16 mouse cellular contexts compared by ENCODE assay signal in genomic region chr8:69957879-69958278, GRCm38 (mm10). TPM values are rescaled to one million over a fixed set of nuclear protein-coding genes. Genes with fewer than 3 reads are reported as not detected.
A peak's percentile ranks its signal among the peaks of the same experiment; 100 is the strongest.
DNase-seq lines count a peak whose midpoint lies in the region; ATAC-seq and TF ChIP-seq lines count a peak whose summit lies in the region.
"Had no signal": no experiment of that assay in that cellular context is flagged by ENCODE, and none has a peak within 500 bp of the region (broad histone marks: within the 10 kb centered on the region; RNA-seq: fewer than 3 reads in every experiment).

No protein-coding gene starts in this region.

- no peaks in the 10 kb centered on the region for H3K36me3 ChIP-seq in heart, embryonic 11.5 days (ENCODE audit: control insufficient read depth, insufficient read depth, low read length)
- H3K36me3 ChIP-seq in kidney, embryonic 16.5 days (ENCODE audit: insufficient read depth, low read length) = no peaks in the 10 kb centered on the region
- H3K36me3 ChIP-seq in testis, adult 2 months (ENCODE audit: control insufficient read depth, insufficient read depth, low read length) = no peaks in the 10 kb centered on the region
- H3K36me3 ChIP-seq: hindbrain, embryonic 15.5 days had no signal

- no peak for TF ChIP-seq POLR2A in testis, adult 2 months (IDR thresholded peaks at IDR 0.05; ENCODE audit: control insufficient read depth, low read depth, low read length)

- no peaks in the 10 kb centered on the region for H3K9me3 ChIP-seq in heart, embryonic 11.5 days (replicated peaks; ENCODE audit: control insufficient read depth, low read length)
- H3K9me3 ChIP-seq in kidney, embryonic 16.5 days (ENCODE audit: low read length) = no peaks in the 10 kb centered on the region
- H3K9me3 ChIP-seq: forebrain, embryonic 13.5 days; hindbrain, embryonic 15.5 days; midbrain, embryonic 12.5 days had no signal

- peak; percentile 34 to 60 for DNase-seq in heart, adult 18-20 months
- DNase-seq in kidney, adult 8-10 months = no peak
- DNase-seq in testis, postnatal 14 days (ENCODE audit: low spot score) = no peak
- DNase-seq in frontal cortex, postnatal 36 days (ENCODE audit: low spot score in 2 of 2) = no peak
- DNase-seq: cerebellum, adult 11 months; kidney, postnatal 10 days; lung, adult 18-20 months; thymus, postnatal 14 days had no signal

- no peak for TF ChIP-seq CTCF in testis, adult 2 months (IDR thresholded peaks at IDR 0.05; ENCODE audit: control insufficient read depth, insufficient read depth, insufficient replicate concordance, low read depth, low read length)

- no peak overlapping the region for H3K4me3 ChIP-seq in heart, embryonic 11.5 days (ENCODE audit: low read depth, low read length)
- no peak overlapping the region for H3K4me3 ChIP-seq in kidney, embryonic 16.5 days (ENCODE audit: low read length)
- peak overlapping the region; percentile 87 for H3K4me3 ChIP-seq in testis, adult 2 months (ENCODE audit: control insufficient read depth, low read depth, low read length)
- H3K4me3 ChIP-seq: forebrain, embryonic 13.5 days; hindbrain, embryonic 15.5 days; midbrain, embryonic 12.5 days had no signal

- H3K27ac ChIP-seq in heart, embryonic 11.5 days (ENCODE audit: low read depth, low read length) = no peak overlapping the region
- H3K27ac ChIP-seq in kidney, embryonic 16.5 days (ENCODE audit: low read length) = peak overlapping the region; percentile 55
- peak overlapping the region; percentile 51 for H3K27ac ChIP-seq in testis, adult 2 months (ENCODE audit: control insufficient read depth, insufficient read depth, low read depth, low read length)
- H3K27ac ChIP-seq: forebrain, embryonic 13.5 days; hindbrain, embryonic 15.5 days; midbrain, embryonic 12.5 days had no signal

- H3K27me3 ChIP-seq in heart, embryonic 11.5 days (ENCODE audit: control insufficient read depth, insufficient read depth, low read length) = no peaks in the 10 kb centered on the region
- no peaks in the 10 kb centered on the region for H3K27me3 ChIP-seq in kidney, embryonic 16.5 days (ENCODE audit: insufficient read depth, low read length)
- H3K27me3 ChIP-seq in testis, adult 2 months (ENCODE audit: control insufficient read depth, insufficient read depth, low read length) = no peaks in the 10 kb centered on the region
- H3K27me3 ChIP-seq: forebrain, embryonic 13.5 days; hindbrain, embryonic 15.5 days; midbrain, embryonic 12.5 days had no signal

- peaks cover 45% of the 10 kb centered on the region for H3K4me1 ChIP-seq in heart, embryonic 11.5 days (ENCODE audit: control insufficient read depth, insufficient read depth, low read length)
- H3K4me1 ChIP-seq in kidney, embryonic 16.5 days (ENCODE audit: insufficient read depth, low read length) = peaks cover 30% of the 10 kb centered on the region
- H3K4me1 ChIP-seq in testis, adult 2 months (ENCODE audit: control insufficient read depth, insufficient read depth, low read length) = peaks cover 10% of the 10 kb centered on the region
- H3K4me1 ChIP-seq: hindbrain, embryonic 15.5 days; midbrain, embryonic 12.5 days had no signal

- H3K4me2 ChIP-seq in heart, embryonic 11.5 days = no peak overlapping the region
- H3K4me2 ChIP-seq in kidney, embryonic 16.5 days (replicated peaks; ENCODE audit: low read depth, low read length) = no peak overlapping the region
- H3K4me2 ChIP-seq: forebrain, embryonic 13.5 days; hindbrain, embryonic 15.5 days; midbrain, embryonic 12.5 days had no signal

- H3K9ac ChIP-seq in heart, embryonic 11.5 days (ENCODE audit: low read depth, low read length) = no peak overlapping the region
- no peak overlapping the region for H3K9ac ChIP-seq in kidney, embryonic 16.5 days (replicated peaks; ENCODE audit: low read length)
- H3K9ac ChIP-seq: forebrain, embryonic 13.5 days; hindbrain, embryonic 15.5 days; midbrain, embryonic 12.5 days had no signal

- no peak for ATAC-seq in heart, embryonic 11.5 days (replicated peaks; ENCODE audit: insufficient number of reproducible peaks, low FRiP score, low TSS enrichment)
- no peak for ATAC-seq in kidney, embryonic 16.5 days (ENCODE audit: low FRiP score, low TSS enrichment)
- ATAC-seq in monocyte, adult 5-6 weeks (replicated peaks; ENCODE audit: insufficient number of reproducible peaks, low FRiP score, low TSS enrichment, poor library complexity, severe bottlenecking) = no peak
- ATAC-seq: forebrain, embryonic 13.5 days had no signal

RNA-seq across cellular contexts. Expression of gene Gatad2a, which starts 38.3 kb away (rescaled TPM):
- 10 to 100 TPM; 30.6 to 32.7 TPM for total RNA-seq in heart, adult 18-20 months (2021)
- polyA plus RNA-seq in heart, embryonic 11.5 days (2014; fragmentation: Nextera tagmentation; extraction: Ambion mirVana) = 52.9 and 59.0 TPM in 2 replicates
- 40.6 and 43.3 TPM in 2 replicates for polyA plus RNA-seq in kidney, embryonic 16.5 days (2015; fragmentation: Nextera tagmentation; extraction: Ambion mirVana)
- 80.8 and 84.9 TPM in 2 replicates for polyA plus RNA-seq in testis, adult 2 months (2012; rRNA removed)
- total RNA-seq in monocyte, adult 5-6 weeks (2017) = 65.6 to 93.7 TPM (median 68.3 TPM) in 3 replicates

RNA-seq across cellular contexts. Expression of gene Yjefn3, which starts 55.4 kb away (rescaled TPM):
- total RNA-seq in heart, adult 18-20 months (2021) = 10 to 100 TPM; 13.7 to 14.2 TPM
- 5.5 and 7.0 TPM in 2 replicates for polyA plus RNA-seq in heart, embryonic 11.5 days (2014; fragmentation: Nextera tagmentation; extraction: Ambion mirVana)
- polyA plus RNA-seq in kidney, embryonic 16.5 days (2015; fragmentation: Nextera tagmentation; extraction: Ambion mirVana) = 3.1 and 5.0 TPM in 2 replicates
- polyA plus RNA-seq in testis, adult 2 months (2012; rRNA removed) = 0.95 TPM in 2 replicates
- not detected in 3 replicates for total RNA-seq in monocyte, adult 5-6 weeks (2017)

RNA-seq across cellular contexts. Expression of gene Ndufa13, which starts 55.5 kb away (rescaled TPM):
- total RNA-seq in heart, adult 18-20 months (2021) = 100 to 1,000 TPM; 455 to 494 TPM
- polyA plus RNA-seq in heart, embryonic 11.5 days (2014; fragmentation: Nextera tagmentation; extraction: Ambion mirVana) = 270 and 275 TPM in 2 replicates
- polyA plus RNA-seq in kidney, embryonic 16.5 days (2015; fragmentation: Nextera tagmentation; extraction: Ambion mirVana) = 197 and 199 TPM in 2 replicates
- 122 and 131 TPM in 2 replicates for polyA plus RNA-seq in testis, adult 2 months (2012; rRNA removed)
- 91.2 to 131 TPM (median 108 TPM) in 3 replicates for total RNA-seq in monocyte, adult 5-6 weeks (2017)

RNA-seq across cellular contexts. Expression of gene Tssk6, which starts 55.9 kb away (rescaled TPM):
- under 1 TPM in 1 of 2 experiments, not detected in 1; 0.25 TPM for total RNA-seq in heart, adult 18-20 months (2021)
- 1.6 and 1.8 TPM in 2 replicates for polyA plus RNA-seq in heart, embryonic 11.5 days (2014; fragmentation: Nextera tagmentation; extraction: Ambion mirVana)
- 3.8 and 3.9 TPM in 2 replicates for polyA plus RNA-seq in kidney, embryonic 16.5 days (2015; fragmentation: Nextera tagmentation; extraction: Ambion mirVana)
- polyA plus RNA-seq in testis, adult 2 months (2012; rRNA removed) = 844 and 936 TPM in 2 replicates
- total RNA-seq in monocyte, adult 5-6 weeks (2017) = 0.95 to 1.6 TPM (median 1.1 TPM) in 3 replicates
- total RNA-seq: gastrocnemius, adult 8-10 months had no signal

Comparison
In these comparisons a context has a peak if more than half of its experiments do, and no peak if none do; other contexts are left out.
1. DNase-seq: peak in heart, adult 18-20 months (2 of 2); none in kidney, adult 8-10 months (0 of 2), testis, postnatal 14 days (single experiment) and frontal cortex, postnatal 36 days (0 of 2).